In the genomic region with DNA sequence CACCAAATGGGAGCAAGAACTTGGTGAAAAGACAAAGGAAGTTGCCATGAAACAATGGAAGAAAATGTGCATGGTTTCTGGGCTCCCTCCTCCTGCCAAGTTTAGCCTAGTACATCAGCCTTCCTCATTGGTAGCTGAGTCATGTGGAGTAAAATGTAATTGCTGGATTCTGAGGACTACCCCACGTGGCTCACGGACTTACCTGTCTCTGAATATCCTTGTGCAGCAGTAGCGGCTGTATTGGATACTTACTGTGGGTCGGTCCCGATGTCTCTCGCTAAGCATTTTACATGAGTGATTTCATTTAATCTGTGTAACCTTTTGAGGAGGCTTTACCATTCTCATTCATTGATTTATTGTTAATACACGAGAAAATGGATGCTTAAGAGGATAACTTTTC, we compare ENCODE assay signal across 16 mouse cellular contexts.
"Had no signal": no experiment of that assay in that cellular context is flagged by ENCODE, and none has a peak within 500 bp of the region (broad histone marks: within the 10 kb centered on the region; RNA-seq: fewer than 3 reads in every experiment).

No protein-coding gene starts in this region.

- H3K9ac ChIP-seq: neural tube, embryonic 13.5 days; neural tube, embryonic 15.5 days; stomach, embryonic 15.5 days had no signal

- H3K27ac ChIP-seq: neural tube, embryonic 13.5 days; neural tube, embryonic 15.5 days; stomach, embryonic 15.5 days; stomach, postnatal 0 days had no signal

- H3K4me1 ChIP-seq: stomach, embryonic 15.5 days had no signal

- H3K4me2 ChIP-seq: neural tube, embryonic 13.5 days; neural tube, embryonic 15.5 days; stomach, embryonic 15.5 days had no signal

- H3K4me3 ChIP-seq: neural tube, embryonic 13.5 days; neural tube, embryonic 15.5 days; stomach, embryonic 15.5 days had no signal

- H3K36me3 ChIP-seq: neural tube, embryonic 13.5 days; neural tube, embryonic 15.5 days; stomach, embryonic 15.5 days had no signal

- H3K27me3 ChIP-seq: neural tube, embryonic 13.5 days; neural tube, embryonic 15.5 days; stomach, embryonic 15.5 days had no signal

- DNase-seq: retina, postnatal 1 day; right cerebral cortex, adult 18-20 months; right cerebral cortex, postnatal 14 days; right cerebral cortex, postnatal 25 days; right cerebral cortex, postnatal 4 days; spleen, adult 18-20 months; thymus, adult 18-20 months; thymus, adult 2 months; thymus, postnatal 14 days; thymus, postnatal 25 days; thymus, postnatal 36 days; thymus, postnatal 4 days had no signal

- H3K9me3 ChIP-seq: neural tube, embryonic 15.5 days; stomach, embryonic 15.5 days had no signal
